Mouse (Mus musculus) C2C12 (cell line): ENCODE results near the gene Psmc3ip.
"Not testable (repeated sequence)": the region's sequence is repeated elsewhere in the genome, so short reads cannot be mapped to it uniquely, and the experiment has no call there.

Experiments
- CEBPB ChIP-seq: IDR thresholded peaks from one replicate; pipeline ENCODE4 v1.6.1; 2011; ENCODE audit warnings: low read depth, mild to moderate bottlenecking, control low read depth, moderate library complexity
- CTCF ChIP-seq: IDR thresholded peaks from one replicate; pipeline ENCODE4 v1.5.1; 2011; ENCODE audit not compliant: control insufficient read depth, insufficient read depth, insufficient read length
- MAX ChIP-seq: IDR thresholded peaks from one replicate; pipeline ENCODE4 v1.6.1; 2011; ENCODE audit warnings: mild to moderate bottlenecking, control low read depth
- MYOD1 ChIP-seq: IDR thresholded peaks from one replicate; pipeline ENCODE4 v1.6.1; 2011; ENCODE audit warnings: low read depth; ENCODE audit not compliant: control insufficient read depth, insufficient read length
- MYOG ChIP-seq: IDR thresholded peaks from one replicate; pipeline ENCODE4 v1.6.1; 2011; ENCODE audit not compliant: control insufficient read depth, insufficient read length; ENCODE audit errors: extremely low read depth

DNA sequence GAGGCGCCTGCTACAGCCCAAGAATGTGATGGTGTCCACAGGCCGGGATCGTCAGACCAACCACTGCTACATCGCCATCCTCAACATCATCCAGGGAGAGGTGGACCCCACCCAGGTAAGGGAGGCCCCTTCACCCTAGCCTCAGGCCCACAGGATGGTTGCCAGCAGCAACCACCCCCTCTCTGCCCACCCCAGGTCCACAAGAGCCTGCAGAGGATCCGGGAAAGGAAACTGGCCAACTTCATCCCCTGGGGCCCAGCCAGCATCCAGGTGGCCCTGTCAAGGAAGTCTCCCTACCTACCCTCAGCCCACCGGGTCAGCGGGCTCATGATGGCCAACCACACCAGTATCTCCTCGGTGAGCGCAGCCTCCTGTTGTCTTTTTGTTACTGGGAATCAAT lies 29.8 kb upstream of the Psmc3ip start:
- not testable (repeated sequence) for TF ChIP-seq CTCF, MYOD1, CEBPB, MYOG, MAX
